Mouse (Mus musculus) CH12.LX (cell line): Measurements from ENCODE around the gene Tbc1d2b. TPM values are rescaled to one million over a fixed set of nuclear protein-coding genes. Genes with fewer than 3 reads are reported as not detected.
A peak's percentile ranks its signal among the peaks of the same experiment; 100 is the strongest.

ENCODE experiments used
- DNase-seq: peaks from one replicate; pipeline ENCODE4 v3.0.0-alpha.2; 2013; ENCODE audit errors: extremely low read depth
- H3K27ac ChIP-seq: 2 replicates; pipeline ENCODE4 v1.5.1; 2012; ENCODE audit warnings: low read depth, mild to moderate bottlenecking, control low read depth, moderate library complexity; ENCODE audit not compliant: insufficient read depth
- H3K27me3 ChIP-seq: replicated peaks from 2 replicates; pipeline ENCODE3; 2012; ENCODE audit warnings: inconsistent platforms
- H3K36me3 ChIP-seq, 2 experiments: replicated peaks in 1 of 2; 2 replicates each; pipeline versions ENCODE3 to v1.6.1; 2012; ENCODE audit warnings: inconsistent platforms in 1 of 2, low read length in 1 of 2, mild to moderate bottlenecking in 1 of 2, mixed read lengths in 1 of 2, moderate library complexity in 1 of 2; ENCODE audit not compliant: control insufficient read depth in 1 of 2, insufficient read depth in 1 of 2
- H3K4me1 ChIP-seq, 2 experiments: 2 replicates each; pipeline ENCODE4 v1.6.1; 2012; ENCODE audit warnings: inconsistent platforms in 1 of 2, moderate library complexity in 1 of 2; ENCODE audit not compliant: insufficient read depth in 2 of 2, control insufficient read depth in 1 of 2
- H3K4me2 ChIP-seq: 2 replicates; pipeline ENCODE4 v1.6.1; 2012; ENCODE audit warnings: low read depth, mild to moderate bottlenecking, control low read depth; ENCODE audit not compliant: poor library complexity, insufficient read depth, severe bottlenecking
- H3K4me3 ChIP-seq, 3 experiments: fragments of 150-350 bp in 1 of 3; sonication (generic) in 1 of 3; replicated peaks in 1 of 3; 2 replicates each; pipeline versions ENCODE3 to v1.5.1; 2011 to 2012; ENCODE audit warnings: low read depth in 2 of 3, low read length in 2 of 3, mild to moderate bottlenecking in 2 of 3, moderate library complexity in 2 of 3, control low read depth in 1 of 3, improper control_type of control experiment in 1 of 3, inconsistent platforms in 1 of 3, mixed read lengths in 1 of 3; ENCODE audit not compliant: poor library complexity in 1 of 3
- H3K79me2 ChIP-seq: replicated peaks from 2 replicates; pipeline ENCODE4 v1.6.1; 2012; ENCODE audit warnings: mild to moderate bottlenecking, moderate library complexity; ENCODE audit not compliant: control insufficient read depth, poor library complexity, insufficient read depth, severe bottlenecking; ENCODE audit errors: extremely low read depth
- H3K9ac ChIP-seq: 2 replicates; pipeline ENCODE4 v1.6.1; 2012; ENCODE audit warnings: low read depth, mild to moderate bottlenecking, control low read depth, moderate library complexity; ENCODE audit not compliant: insufficient read depth
- H3K9me3 ChIP-seq: replicated peaks from 2 replicates; pipeline ENCODE3; 2012; ENCODE audit warnings: low read length, inconsistent platforms, mixed read lengths
- BHLHE40 ChIP-seq: IDR thresholded peaks from 2 replicates; pipeline ENCODE4 v1.6.1; 2011; ENCODE audit warnings: mild to moderate bottlenecking, low read depth, low read length, improper control_type of control experiment
- E2F4 ChIP-seq: IDR thresholded peaks from 2 replicates; pipeline ENCODE4 v1.6.1; 2011; ENCODE audit warnings: low read depth, low read length, improper control_type of control experiment; ENCODE audit not compliant: insufficient replicate concordance
- EP300 ChIP-seq: IDR thresholded peaks from 2 replicates; pipeline ENCODE4 v1.6.1; 2011; ENCODE audit warnings: low read length, improper control_type of control experiment
- MAFK ChIP-seq: IDR thresholded peaks from 2 replicates; pipeline ENCODE4 v1.6.1; 2011; ENCODE audit warnings: low read length, improper control_type of control experiment; ENCODE audit not compliant: insufficient replicate concordance
- MEF2A ChIP-seq: IDR thresholded peaks from 2 replicates; pipeline ENCODE4 v1.6.1; 2014; ENCODE audit warnings: low read depth, mild to moderate bottlenecking, inconsistent platforms, low read length, improper control_type of control experiment, borderline replicate concordance
- SIN3A ChIP-seq: IDR thresholded peaks from 2 replicates; pipeline ENCODE4 v1.6.1; 2012; ENCODE audit warnings: low read length, improper control_type of control experiment, inconsistent platforms
- SMC3 ChIP-seq: IDR thresholded peaks from 2 replicates; pipeline ENCODE4 v1.6.1; 2011; ENCODE audit warnings: low read depth, low read length, improper control_type of control experiment
- TBP ChIP-seq: conservative IDR thresholded peaks from 2 replicates; pipeline ENCODE4 v1.6.1; 2011; ENCODE audit warnings: low read depth, low read length, improper control_type of control experiment
- TCF12 ChIP-seq: IDR thresholded peaks from 2 replicates; pipeline ENCODE4 v1.6.1; 2014; ENCODE audit warnings: low read depth, mild to moderate bottlenecking, inconsistent platforms, low read length, improper control_type of control experiment
- UBTF ChIP-seq: IDR thresholded peaks from 2 replicates; pipeline ENCODE4 v1.6.1; 2012; ENCODE audit warnings: low read depth, mild to moderate bottlenecking, inconsistent platforms, low read length, improper control_type of control experiment, moderate library complexity
- USF1 ChIP-seq: IDR thresholded peaks from 2 replicates; pipeline ENCODE4 v1.6.1; 2014; ENCODE audit warnings: low read depth, mild to moderate bottlenecking, inconsistent platforms, low read length, improper control_type of control experiment
- USF2 ChIP-seq: conservative IDR thresholded peaks from 2 replicates; pipeline ENCODE4 v1.6.1; 2011; ENCODE audit warnings: low read depth, low read length, improper control_type of control experiment
- ZKSCAN1 ChIP-seq: IDR thresholded peaks from 2 replicates; pipeline ENCODE4 v1.6.1; 2012; ENCODE audit warnings: low read depth, inconsistent platforms, low read length, improper control_type of control experiment, borderline replicate concordance
- ZNF384 ChIP-seq: IDR thresholded peaks from 2 replicates; pipeline ENCODE4 v1.6.1; 2012; ENCODE audit warnings: low read depth, low read length, improper control_type of control experiment, inconsistent platforms
- dilution Hi-C: fragments of 300-500 bp; cut with MboI; formaldehyde crosslinking; loops from 2 replicates; pipeline ENCODE4 v1.14.3; 2020; ENCODE audit warnings: low sequenced_read_pairs; ENCODE audit not compliant: extremely low pct_unique_long_range_greater_than_20kb, extremely low pct_ligation_motif_present
- in situ Hi-C: fragments of 300-500 bp; cut with MboI; formaldehyde crosslinking; loops from 3 replicates; pipeline ENCODE4 v1.14.3; 2019; ENCODE audit warnings: low sequenced_read_pairs, low pct_ligation_motif_present, low pct_unique_long_range_greater_than_20kb, mixed read lengths
- polyA plus RNA-seq: library from polyadenylated mRNA; unstranded; fragments of >175 nt; gene quantifications from 2 replicates; pipeline ENCODE4 v1.2.1, GENCODE M21; 2012; ENCODE audit warnings: low read depth; ENCODE audit not compliant: insufficient read length
- total RNA-seq, 2 experiments: library from RNA; depleted of rRNA; stranded (reverse); fragments of 300-350 nt in 1 of 2; fragments of >200 nt in 1 of 2; gene quantifications; 2 replicates each; pipeline ENCODE4 v1.2.3; 2012 to 2014

The Tbc1d2b gene
- total and polyA plus RNA-seq, 3 experiments, result 0.60 to 1.3 (median 0.76) TPM

DNA sequence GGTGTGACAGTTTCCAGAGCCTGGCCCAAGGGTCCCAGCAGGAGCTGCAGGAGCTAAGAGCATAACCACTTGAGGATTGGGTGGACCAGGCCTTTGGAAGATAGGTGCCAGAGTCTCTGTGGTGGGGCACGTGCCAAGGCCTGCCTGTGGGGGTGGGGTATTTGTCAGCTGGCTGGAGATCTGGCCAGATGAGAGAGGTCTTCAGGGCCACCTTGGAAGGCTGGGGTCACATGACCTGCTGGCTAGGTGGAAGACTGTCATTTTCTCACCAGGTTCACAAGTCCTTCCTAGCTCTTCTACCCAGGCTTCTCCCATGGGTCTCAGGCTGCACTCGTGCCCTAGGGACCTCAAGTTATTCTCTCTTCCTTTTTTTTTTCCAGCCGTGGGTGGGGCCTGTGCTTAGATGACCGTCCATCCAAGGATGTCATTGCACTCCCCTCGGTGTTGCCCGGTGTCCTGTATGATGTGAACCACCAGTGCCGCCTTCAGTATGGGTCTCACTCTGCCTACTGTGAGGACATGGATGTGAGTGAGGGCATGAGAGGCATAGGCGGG, 85.2 kb downstream of the Tbc1d2b start:
- peak overlapping the region in 1 of 3 experiments; percentile 34 for H3K4me3 ChIP-seq
- peaks cover 45 to 89% of the 10 kb centered on the region in 2 experiments for H3K4me1 ChIP-seq
- no peaks in the 10 kb centered on the region for H3K27me3 ChIP-seq
- no peaks in the 10 kb centered on the region for H3K9me3 ChIP-seq
- dilution Hi-C loops, result no loop called here
- no peak overlapping the region for H3K9ac ChIP-seq
- TF ChIP-seq SIN3A, result no peak
- TF ChIP-seq MEF2A, result no peak
- no peak for TF ChIP-seq TCF12
- TF ChIP-seq USF1, result peak; percentile 48
- TF ChIP-seq USF2, result peak; percentile 51
- TF ChIP-seq BHLHE40, result peak; percentile 69; the same call in 1 of the 2 replicates
- peak; percentile 73 for TF ChIP-seq ZNF384
- no peak for TF ChIP-seq TBP
- TF ChIP-seq SMC3, result no peak
- TF ChIP-seq E2F4, result no peak
- no peaks in the 10 kb centered on the region for H3K79me2 ChIP-seq
- no peak overlapping the region; the same call in 1 of the 2 replicates for H3K27ac ChIP-seq
- H3K4me2 ChIP-seq, result no peak overlapping the region
- in situ Hi-C loops, result no loop called here
- no peak for DNase-seq
- peaks cover 19 to 79% of the 10 kb centered on the region in 2 experiments for H3K36me3 ChIP-seq

DNA sequence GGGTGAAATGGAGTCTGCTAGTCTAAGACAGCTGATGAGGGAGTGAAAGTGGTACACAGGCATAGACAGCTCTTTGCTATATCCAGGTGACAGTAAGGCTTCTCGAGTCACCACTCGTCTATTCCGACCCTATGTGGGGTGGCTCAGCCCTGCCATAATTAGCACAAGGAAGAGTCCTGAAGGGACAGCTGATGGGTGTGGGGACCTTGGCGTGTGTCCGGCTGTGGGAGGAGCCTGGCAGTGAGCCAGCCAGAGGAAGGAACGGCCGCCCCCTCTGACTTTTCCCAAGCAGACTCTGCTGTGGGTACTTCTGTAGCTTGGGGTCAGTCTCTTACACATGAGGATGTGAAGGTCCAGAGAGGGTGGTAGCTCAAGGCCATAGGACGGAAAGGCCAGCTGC, 86.5 kb downstream of the Tbc1d2b start:
- no peaks in the 10 kb centered on the region for H3K79me2 ChIP-seq
- no peaks in the 10 kb centered on the region for H3K9me3 ChIP-seq
- peaks cover 15 to 75% of the 10 kb centered on the region in 2 experiments for H3K36me3 ChIP-seq
- TF ChIP-seq UBTF (no peak), MAFK (no peak), ZKSCAN1 (no peak), EP300 (no peak), E2F4 (no peak)
- H3K9ac ChIP-seq, result no peak overlapping the region
- no peak overlapping the region for H3K4me3 ChIP-seq
- dilution Hi-C loops, result no loop called here
- no peak for DNase-seq
- in situ Hi-C loops, result no loop called here
- H3K4me2 ChIP-seq, result no peak overlapping the region
- H3K27me3 ChIP-seq, result no peaks in the 10 kb centered on the region
- peaks cover 56 to 89% of the 10 kb centered on the region in 2 experiments for H3K4me1 ChIP-seq
- no peak overlapping the region for H3K27ac ChIP-seq
